Mouse (Mus musculus): ENCODE measurements around the gene Fam45a. TPM values are rescaled to one million over a fixed set of nuclear protein-coding genes. Genes with fewer than 3 reads are reported as not detected.

Gene Fam45a
- polyA plus RNA-seq (2012; rRNA removed): 35.1 and 35.4 TPM in 2 replicates

GRCm38 (mm10) chr19:60811098-60812035 is at the start of gene Fam45a:
Fam45a (plus strand) TSS chr19:60811585.

GRCm38 (mm10) chr19:60790551-60791161 is 20.7 kb upstream of the Fam45a start, which contains the start of gene Eif3a:
Eif3a (minus strand) TSS chr19:60790658.

DNA sequence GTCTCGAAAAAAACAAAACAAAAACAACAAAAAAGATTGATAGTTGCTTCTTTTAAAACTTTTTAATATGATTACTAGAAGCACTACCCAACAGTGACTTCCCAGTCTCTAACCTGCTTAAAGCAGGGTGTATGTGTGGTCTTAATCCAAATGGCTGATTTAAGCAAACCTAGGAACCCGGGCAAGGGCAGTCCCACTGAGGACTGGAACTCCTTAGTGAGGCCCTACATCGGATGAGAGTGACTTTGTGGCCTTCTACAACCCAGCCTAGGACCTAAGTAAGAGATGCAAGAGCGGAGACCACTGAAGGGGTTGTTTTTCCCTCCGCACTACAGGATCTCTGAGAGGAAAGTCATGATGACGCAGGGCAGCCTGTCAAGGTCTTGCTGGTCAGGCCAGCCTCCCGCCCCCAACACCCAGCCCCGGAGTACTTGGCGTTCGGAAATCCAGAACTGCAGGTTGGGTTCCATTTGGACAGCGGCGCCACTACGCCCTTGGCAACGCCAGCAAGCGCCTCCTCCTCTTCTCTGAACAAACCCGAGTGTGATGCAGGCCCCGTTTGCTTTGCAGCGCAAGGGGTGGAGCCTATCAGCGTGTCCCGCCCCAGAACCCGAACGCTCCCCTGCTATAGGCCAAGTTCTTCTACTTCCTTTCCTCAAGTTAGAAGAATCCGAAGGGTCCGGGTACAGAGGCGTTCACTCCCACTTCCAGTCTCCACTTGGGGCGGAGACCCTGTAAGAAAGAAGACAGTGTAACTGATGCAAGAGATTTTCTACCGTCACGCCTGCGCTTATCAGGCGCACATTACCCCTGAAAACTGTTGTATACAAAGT is 49.7 kb downstream of the Fam45a start, which contains the start of gene Sfxn4:
Sfxn4 (minus strand) TSS at position 612 of the 833 bp plus-strand sequence.

DNA sequence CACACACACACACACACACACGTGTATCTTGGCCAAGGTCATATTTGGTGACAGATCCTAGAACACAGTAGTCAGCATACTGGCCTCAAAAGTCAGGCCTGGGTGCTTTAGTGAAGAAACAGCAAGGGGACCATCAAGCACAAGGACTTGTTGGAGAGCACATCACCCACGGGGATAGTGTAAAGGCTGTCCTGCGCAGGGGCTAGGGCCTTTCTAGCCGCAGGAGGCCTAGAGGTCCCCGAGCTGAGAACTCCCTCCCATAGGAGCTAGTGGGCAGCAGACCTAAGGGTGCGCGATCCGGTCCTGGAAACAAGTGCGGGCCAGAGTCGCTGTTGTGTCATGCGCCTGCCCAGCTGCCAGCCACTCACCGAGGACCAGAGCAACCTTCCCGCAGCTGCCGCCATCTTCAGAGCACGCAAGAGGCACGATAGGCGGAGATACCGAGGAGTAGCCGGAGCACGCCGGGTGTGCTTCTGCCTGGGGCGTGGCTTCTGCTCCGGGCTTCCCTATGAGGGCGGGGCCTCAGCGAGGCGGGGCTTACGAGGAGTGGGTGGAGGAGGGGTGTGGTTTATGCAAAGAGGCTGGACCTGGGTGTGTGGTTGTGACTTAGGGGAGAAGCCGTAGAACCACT is 62.8 kb downstream of the Fam45a start, which contains the start of gene Prdx3:
Prdx3 (minus strand) TSS at position 493 of the 631 bp plus-strand sequence.

Other genes with a start within 250 kb of the Fam45a start
- gene Cacul1, start 230.6 kb upstream of the Fam45a start, polyA plus RNA-seq (2012; rRNA removed): 21.8 and 26.5 TPM in 2 replicates
- 4.3 and 4.5 TPM in 2 replicates for gene Nanos1, start 55.6 kb upstream of the Fam45a start, polyA plus RNA-seq (2012; rRNA removed)
- gene Eif3a, start 20.9 kb upstream of the Fam45a start, polyA plus RNA-seq (2012; rRNA removed): 177 and 448 TPM in 2 replicates
- gene Sfxn4, start 49.9 kb downstream of the Fam45a start, polyA plus RNA-seq (2012; rRNA removed): 5.8 and 12.0 TPM in 2 replicates
- 73.9 and 99.6 TPM in 2 replicates for gene Prdx3, start 63.0 kb downstream of the Fam45a start, polyA plus RNA-seq (2012; rRNA removed)
- gene Grk5, start 78.2 kb downstream of the Fam45a start, polyA plus RNA-seq (2012; rRNA removed): 4.9 and 5.5 TPM in 2 replicates

Data from central nervous system, embryonic 11.5 days (tissue).